Mouse (Mus musculus) forebrain, embryonic 16.5 days (tissue): ENCODE measurements at regions not wholly inside any gene's neighbourhood (a gene's known extent, or its start where the extent isn't known, plus 50 kb on each side); places are given as distances from the start of the nearest gene placed in this dataset.
A peak's percentile ranks its signal among the peaks of the same experiment; 100 is the strongest.

Experiments used
- ATAC-seq: fragments of 200-750 bp; cut with Nextera tagmentation; 2 replicates; pipeline ENCODE4 v1.8.0; 2017; ENCODE audit warnings: mild to moderate bottlenecking, moderate library complexity
- H3K27ac ChIP-seq: fragments of 300-500 bp; sonication (generic); 2 replicates; pipeline ENCODE4 v1.5.1; 2014; ENCODE audit warnings: low read length, control low read depth
- H3K27me3 ChIP-seq: fragments of 300-500 bp; sonication (generic); replicated peaks from 2 replicates; pipeline ENCODE4 v1.6.1; 2014; ENCODE audit warnings: low read length; ENCODE audit not compliant: control insufficient read depth, insufficient read depth
- H3K36me3 ChIP-seq: fragments of 300-500 bp; sonication (generic); 2 replicates; pipeline ENCODE4 v1.6.1; 2014; ENCODE audit not compliant: control insufficient read depth, insufficient read depth
- H3K4me1 ChIP-seq: fragments of 300-500 bp; sonication (generic); replicated peaks from 2 replicates; pipeline ENCODE4 v1.6.1; 2014; ENCODE audit warnings: low read length; ENCODE audit not compliant: control insufficient read depth, insufficient read depth
- H3K4me2 ChIP-seq: fragments of 300-500 bp; sonication (generic); 2 replicates; pipeline ENCODE4 v1.6.1; 2014; ENCODE audit warnings: mild to moderate bottlenecking, low read length, control low read depth
- H3K4me3 ChIP-seq: fragments of 300-500 bp; sonication (generic); replicated peaks from 2 replicates; pipeline ENCODE4 v1.5.1; 2014; ENCODE audit warnings: mild to moderate bottlenecking, low read length, control low read depth
- H3K9ac ChIP-seq: fragments of 300-500 bp; sonication (generic); replicated peaks from 2 replicates; pipeline ENCODE4 v1.6.1; 2014; ENCODE audit warnings: low read depth, low read length, control low read depth
- H3K9me3 ChIP-seq: fragments of 300-500 bp; sonication (generic); 2 replicates; pipeline ENCODE4 v1.6.1; 2016; ENCODE audit warnings: low read length; ENCODE audit not compliant: control insufficient read depth
- whole genome bisulfite sequencing: fragments of 180-500 bp; shearing (Covaris S2); extraction: QIAGEN DNeasy Blood & Tissue Kit; methylation state at CpG from one replicate; pipeline ENCODE4 v1.1.7; 2014; 5-methylcytosine and 5-hydroxymethylcytosine counted together

GRCm38 (mm10) chr12:16008763-16009515 lies 192.2 kb upstream of the Trib2 start:
- H3K9ac ChIP-seq = no peak overlapping the region
- peak; percentile 68 for ATAC-seq
- no peak overlapping the region for H3K4me2 ChIP-seq
- H3K27ac ChIP-seq = no peak overlapping the region; the same call in 1 of the 2 replicates
- H3K27me3 ChIP-seq = no peaks in the 10 kb centered on the region
- no peaks in the 10 kb centered on the region for H3K36me3 ChIP-seq
- WGBS = 18% methylated on average over 3 of the region's 3 CpGs
- peaks cover 9% of the 10 kb centered on the region for H3K4me1 ChIP-seq
- H3K4me3 ChIP-seq = no peak overlapping the region
- H3K9me3 ChIP-seq = no peaks in the 10 kb centered on the region

GRCm38 (mm10) chr12:16008261-16008660 lies 191.5 kb upstream of the Trib2 start:
- H3K4me2 ChIP-seq = no peak overlapping the region
- 89% methylated on average over 4 of the region's 4 CpGs for WGBS
- H3K4me1 ChIP-seq = peaks cover 9% of the 10 kb centered on the region
- H3K9ac ChIP-seq = no peak overlapping the region
- H3K27me3 ChIP-seq = no peaks in the 10 kb centered on the region
- no peaks in the 10 kb centered on the region for H3K36me3 ChIP-seq
- H3K27ac ChIP-seq = no peak overlapping the region
- no peak overlapping the region for H3K4me3 ChIP-seq
- H3K9me3 ChIP-seq = no peaks in the 10 kb centered on the region
- ATAC-seq = no peak

GRCm38 (mm10) chr12:16006688-16007087 lies 190.0 kb upstream of the Trib2 start:
- H3K9me3 ChIP-seq = no peaks in the 10 kb centered on the region
- no peak overlapping the region for H3K4me2 ChIP-seq
- H3K27me3 ChIP-seq = no peaks in the 10 kb centered on the region
- 86% methylated on average over 5 of the region's 5 CpGs for WGBS
- peaks cover 9% of the 10 kb centered on the region for H3K4me1 ChIP-seq
- ATAC-seq = no peak
- no peak overlapping the region for H3K9ac ChIP-seq
- H3K36me3 ChIP-seq = no peaks in the 10 kb centered on the region
- H3K4me3 ChIP-seq = no peak overlapping the region
- no peak overlapping the region for H3K27ac ChIP-seq

GRCm38 (mm10) chr12:16006286-16006685 lies 189.6 kb upstream of the Trib2 start:
- Histone ChIP-seq H3K4me2 (no peak overlapping the region), H3K27ac (no peak overlapping the region), H3K9ac (no peak overlapping the region), H3K9me3 (no peaks in the 10 kb centered on the region), H3K36me3 (no peaks in the 10 kb centered on the region), H3K27me3 (no peaks in the 10 kb centered on the region), H3K4me1 (peaks cover 9% of the 10 kb centered on the region), H3K4me3 (no peak overlapping the region)
- ATAC-seq = no peak
- WGBS = 96% methylated on average over 5 of the region's 5 CpGs

GRCm38 (mm10) chr12:16001811-16002210 lies 185.1 kb upstream of the Trib2 start:
- ATAC-seq = no peak
- no peaks in the 10 kb centered on the region for H3K36me3 ChIP-seq
- WGBS = 86% methylated on average over 7 of the region's 7 CpGs

GRCm38 (mm10) chr12:16001225-16001624 lies 184.5 kb upstream of the Trib2 start:
- ATAC-seq = no peak
- Histone ChIP-seq H3K4me2 (no peak overlapping the region), H3K36me3 (no peaks in the 10 kb centered on the region), H3K4me1 (no peaks in the 10 kb centered on the region), H3K4me3 (no peak overlapping the region), H3K9me3 (no peaks in the 10 kb centered on the region), H3K27ac (no peak overlapping the region), H3K27me3 (no peaks in the 10 kb centered on the region), H3K9ac (no peak overlapping the region)
- 90% methylated on average over 5 of the region's 5 CpGs for WGBS

More at GRCm38 (mm10) chr12:16001811-16002210, 185.1 kb upstream of the Trib2 start:
- H3K9ac ChIP-seq = no peak overlapping the region
- no peaks in the 10 kb centered on the region for H3K4me1 ChIP-seq
- no peak overlapping the region for H3K4me3 ChIP-seq
- H3K4me2 ChIP-seq = no peak overlapping the region
- no peaks in the 10 kb centered on the region for H3K9me3 ChIP-seq
- H3K27ac ChIP-seq = no peak overlapping the region
- H3K27me3 ChIP-seq = no peaks in the 10 kb centered on the region

- H3K4me1 ChIP-seq = no peaks in the 10 kb centered on the region
- no peaks in the 10 kb centered on the region for H3K9me3 ChIP-seq
- H3K27ac ChIP-seq = no peak overlapping the region
- no peaks in the 10 kb centered on the region for H3K36me3 ChIP-seq
- H3K4me2 ChIP-seq = no peak overlapping the region
- ATAC-seq = no peak
- H3K4me3 ChIP-seq = no peak overlapping the region
- no peak overlapping the region for H3K9ac ChIP-seq
- no peaks in the 10 kb centered on the region for H3K27me3 ChIP-seq
Observed at GRCm38 (mm10) chr12:15998331-15998730, 181.6 kb upstream of the Trib2 start.

GRCm38 (mm10) chr12:15993866-15994265 lies 177.1 kb upstream of the Trib2 start:
- Histone ChIP-seq H3K9ac (no peak overlapping the region), H3K27ac (no peak overlapping the region), H3K9me3 (no peaks in the 10 kb centered on the region), H3K4me1 (no peaks in the 10 kb centered on the region), H3K4me3 (no peak overlapping the region), H3K27me3 (no peaks in the 10 kb centered on the region), H3K36me3 (no peaks in the 10 kb centered on the region), H3K4me2 (no peak overlapping the region)
- WGBS = 84% methylated on average over 3 of the region's 3 CpGs
- ATAC-seq = no peak

- Histone ChIP-seq H3K4me1 (no peaks in the 10 kb centered on the region), H3K9ac (no peak overlapping the region), H3K4me3 (no peak overlapping the region), H3K9me3 (no peaks in the 10 kb centered on the region), H3K36me3 (no peaks in the 10 kb centered on the region), H3K27me3 (no peaks in the 10 kb centered on the region), H3K4me2 (no peak overlapping the region), H3K27ac (no peak overlapping the region)
- ATAC-seq = no peak
Observed at GRCm38 (mm10) chr12:15986351-15986750, 169.6 kb upstream of the Trib2 start.

- no peak for ATAC-seq
- Histone ChIP-seq H3K36me3 (no peaks in the 10 kb centered on the region), H3K9ac (no peak overlapping the region), H3K4me2 (no peak overlapping the region), H3K27ac (no peak overlapping the region), H3K9me3 (no peaks in the 10 kb centered on the region), H3K4me3 (no peak overlapping the region), H3K4me1 (no peaks in the 10 kb centered on the region), H3K27me3 (no peaks in the 10 kb centered on the region)
- 91% methylated on average over 2 of the region's 2 CpGs for WGBS
Observed at GRCm38 (mm10) chr12:15985649-15986048, 168.9 kb upstream of the Trib2 start.
